Comparison of ENCODE assay signal across 8 mouse cellular contexts in genomic region chr17:46646322-46646662, GRCm38 (mm10). TPM values are rescaled to one million over a fixed set of nuclear protein-coding genes. Genes with fewer than 3 reads are reported as not detected.
DNase-seq lines count a peak whose midpoint lies in the region; ATAC-seq and TF ChIP-seq lines count a peak whose summit lies in the region.

No protein-coding gene starts in this region.

- H3K4me2 ChIP-seq in liver, embryonic 12.5 days, result peak overlapping the region; percentile 97

- under 1% methylated on average over 19 of the region's 19 CpGs for WGBS in cerebellum, adult 2 months
- WGBS in thymus, adult 2 months, result under 1% methylated on average over 19 of the region's 19 CpGs
- under 1% methylated on average over 19 of the region's 19 CpGs for WGBS in liver, embryonic 12.5 days (ENCODE audit: insufficient replicate concordance)

- no peaks in the 10 kb centered on the region for H3K27me3 ChIP-seq in cerebellum, adult 2 months (ENCODE audit: control insufficient read depth, insufficient read depth, low read length)
- no peaks in the 10 kb centered on the region for H3K27me3 ChIP-seq in thymus, adult 2 months (ENCODE audit: control insufficient read depth, insufficient read depth, low read length)
- H3K27me3 ChIP-seq in liver, embryonic 12.5 days (replicated peaks), result no peaks in the 10 kb centered on the region

- H3K9me3 ChIP-seq in liver, embryonic 12.5 days (replicated peaks), result no peaks in the 10 kb centered on the region

- H3K9ac ChIP-seq in liver, embryonic 12.5 days, result peak overlapping the region; percentile 77

- H3K36me3 ChIP-seq in thymus, adult 2 months (ENCODE audit: control insufficient read depth, insufficient read depth, low read length), result no peaks in the 10 kb centered on the region
- peaks cover 22% of the 10 kb centered on the region for H3K36me3 ChIP-seq in liver, embryonic 12.5 days

- peak; percentile 38; the same call in 1 of the 2 replicates for ATAC-seq in liver, embryonic 12.5 days
- no peak for ATAC-seq in monocyte, adult 5-6 weeks (replicated peaks; ENCODE audit: insufficient number of reproducible peaks, low FRiP score, low TSS enrichment, poor library complexity, severe bottlenecking)

- no peak for DNase-seq in cerebellum, adult 2 months
- DNase-seq in cerebellum, adult 18-20 months, result no peak
- DNase-seq in thymus, adult 2 months, result no peak
- no peak for DNase-seq in thymus, postnatal 10 days (ENCODE audit: low spot score in 2 of 2)
- DNase-seq in telencephalon, adult 2 months (ENCODE audit: low read depth, low spot score), result peak; percentile 74
- no peak for DNase-seq in cerebellum, adult 11 months

- peaks cover 16% of the 10 kb centered on the region for H3K4me1 ChIP-seq in cerebellum, adult 2 months (ENCODE audit: control insufficient read depth, insufficient read depth, low read length)
- peaks cover 18% of the 10 kb centered on the region for H3K4me1 ChIP-seq in thymus, adult 2 months (replicated peaks; ENCODE audit: control insufficient read depth, insufficient read depth, low read length)
- H3K4me1 ChIP-seq in liver, embryonic 12.5 days, result peaks cover 44% of the 10 kb centered on the region

- TF ChIP-seq POLR2A in cerebellum, adult 2 months (IDR thresholded peaks at IDR 0.05; ENCODE audit: borderline replicate concordance, insufficient read depth, low read length), result no peak
- TF ChIP-seq POLR2A in thymus, adult 2 months (IDR thresholded peaks at IDR 0.05; ENCODE audit: control insufficient read depth, extremely low read depth, insufficient read depth, low read length, poor library complexity), result no peak

- no peak for TF ChIP-seq CTCF in cerebellum, adult 2 months (IDR thresholded peaks at IDR 0.05; ENCODE audit: borderline replicate concordance, insufficient read depth, low read depth, low read length)
- no peak for TF ChIP-seq CTCF in thymus, adult 2 months (IDR thresholded peaks at IDR 0.05; ENCODE audit: borderline replicate concordance, control insufficient read depth, extremely low read depth, insufficient read depth, low read length, poor library complexity)

- H3K4me3 ChIP-seq in cerebellum, adult 2 months (replicated peaks; ENCODE audit: insufficient read depth, low read depth, low read length), result peak overlapping the region; percentile 96
- H3K4me3 ChIP-seq in thymus, adult 2 months (ENCODE audit: control insufficient read depth, insufficient read depth, low read length), result peak overlapping the region; percentile 72
- peak overlapping the region; percentile 80 for H3K4me3 ChIP-seq in liver, embryonic 12.5 days

- peak overlapping the region; percentile 93 for H3K27ac ChIP-seq in cerebellum, adult 2 months (ENCODE audit: insufficient read depth, low read length)
- no peak overlapping the region for H3K27ac ChIP-seq in thymus, adult 2 months (ENCODE audit: control insufficient read depth, insufficient read depth, low read length)
- peak overlapping the region; percentile 80 for H3K27ac ChIP-seq in liver, embryonic 12.5 days

RNA-seq across cellular contexts. Expression of gene Mrpl2, which starts 0.3 kb away (rescaled TPM):
- 67.5 and 68.2 TPM in 2 replicates for polyA plus RNA-seq in cerebellum, adult 2 months (2012; rRNA removed)
- polyA plus RNA-seq in thymus, adult 2 months (2012; rRNA removed), result 68.3 and 91.0 TPM in 2 replicates
- 95.0 and 106 TPM in 2 replicates for polyA plus RNA-seq in liver, embryonic 12.5 days (2016; fragmentation: Nextera tagmentation; extraction: Ambion mirVana)
- total RNA-seq in monocyte, adult 5-6 weeks (2017), result 26.1 to 33.3 TPM (median 28.5 TPM) in 3 replicates

RNA-seq across cellular contexts. Expression of gene Klc4, which starts 0.5 kb away (rescaled TPM):
- polyA plus RNA-seq in cerebellum, adult 2 months (2012; rRNA removed), result 28.1 and 29.8 TPM in 2 replicates
- polyA plus RNA-seq in thymus, adult 2 months (2012; rRNA removed), result 22.6 and 24.0 TPM in 2 replicates
- polyA plus RNA-seq in liver, embryonic 12.5 days (2016; fragmentation: Nextera tagmentation; extraction: Ambion mirVana), result 6.3 and 6.6 TPM in 2 replicates
- total RNA-seq in monocyte, adult 5-6 weeks (2017), result 15.6 to 18.9 TPM (median 18.5 TPM) in 3 replicates

RNA-seq across cellular contexts. Expression of gene Cul7, which starts 3.8 kb away (rescaled TPM):
- 43.3 and 44.5 TPM in 2 replicates for polyA plus RNA-seq in cerebellum, adult 2 months (2012; rRNA removed)
- 47.9 and 50.1 TPM in 2 replicates for polyA plus RNA-seq in thymus, adult 2 months (2012; rRNA removed)
- 16.9 and 18.3 TPM in 2 replicates for polyA plus RNA-seq in liver, embryonic 12.5 days (2016; fragmentation: Nextera tagmentation; extraction: Ambion mirVana)
- total RNA-seq in monocyte, adult 5-6 weeks (2017), result 2.0 to 3.2 TPM (median 3.2 TPM) in 3 replicates

RNA-seq across cellular contexts. Expression of gene Ptk7, which starts 17.0 kb away (rescaled TPM):
- polyA plus RNA-seq in cerebellum, adult 2 months (2012; rRNA removed), result 5.5 and 5.9 TPM in 2 replicates
- polyA plus RNA-seq in thymus, adult 2 months (2012; rRNA removed), result 11.9 and 15.8 TPM in 2 replicates
- polyA plus RNA-seq in liver, embryonic 12.5 days (2016; fragmentation: Nextera tagmentation; extraction: Ambion mirVana), result 16.8 and 17.7 TPM in 2 replicates
- total RNA-seq in monocyte, adult 5-6 weeks (2017), result not detected in 3 replicates

RNA-seq across cellular contexts. Expression of gene Rrp36, which starts 27.9 kb away (rescaled TPM):
- polyA plus RNA-seq in cerebellum, adult 2 months (2012; rRNA removed), result 32.3 and 33.0 TPM in 2 replicates
- polyA plus RNA-seq in thymus, adult 2 months (2012; rRNA removed), result 43.8 and 47.8 TPM in 2 replicates
- polyA plus RNA-seq in liver, embryonic 12.5 days (2016; fragmentation: Nextera tagmentation; extraction: Ambion mirVana), result 37.0 and 37.3 TPM in 2 replicates
- total RNA-seq in monocyte, adult 5-6 weeks (2017), result 52.8 to 99.5 TPM (median 65.5 TPM) in 3 replicates
